Mouse (Mus musculus) CH12.LX (cell line): ENCODE measurements around the gene Lztr1. TPM values are rescaled to one million over a fixed set of nuclear protein-coding genes. Genes with fewer than 3 reads are reported as not detected.

Source experiments
- DNase-seq: peaks from one replicate; pipeline ENCODE4 v3.0.0-alpha.2; 2013; ENCODE audit errors: extremely low read depth
- H3K27ac ChIP-seq: 2 replicates; pipeline ENCODE4 v1.5.1; 2012; ENCODE audit warnings: low read depth, mild to moderate bottlenecking, control low read depth, moderate library complexity; ENCODE audit not compliant: insufficient read depth
- H3K27me3 ChIP-seq: replicated peaks from 2 replicates; pipeline ENCODE3; 2012; ENCODE audit warnings: inconsistent platforms
- H3K36me3 ChIP-seq, 2 experiments: replicated peaks in 1 of 2; 2 replicates each; pipeline versions ENCODE3 to v1.6.1; 2012; ENCODE audit warnings: inconsistent platforms in 1 of 2, low read length in 1 of 2, mild to moderate bottlenecking in 1 of 2, mixed read lengths in 1 of 2, moderate library complexity in 1 of 2; ENCODE audit not compliant: control insufficient read depth in 1 of 2, insufficient read depth in 1 of 2
- H3K4me1 ChIP-seq, 2 experiments: 2 replicates each; pipeline ENCODE4 v1.6.1; 2012; ENCODE audit warnings: inconsistent platforms in 1 of 2, moderate library complexity in 1 of 2; ENCODE audit not compliant: insufficient read depth in 2 of 2, control insufficient read depth in 1 of 2
- H3K4me2 ChIP-seq: 2 replicates; pipeline ENCODE4 v1.6.1; 2012; ENCODE audit warnings: low read depth, mild to moderate bottlenecking, control low read depth; ENCODE audit not compliant: poor library complexity, insufficient read depth, severe bottlenecking
- H3K4me3 ChIP-seq, 3 experiments: fragments of 150-350 bp in 1 of 3; sonication (generic) in 1 of 3; replicated peaks in 1 of 3; 2 replicates each; pipeline versions ENCODE3 to v1.5.1; 2011 to 2012; ENCODE audit warnings: low read depth in 2 of 3, low read length in 2 of 3, mild to moderate bottlenecking in 2 of 3, moderate library complexity in 2 of 3, control low read depth in 1 of 3, improper control_type of control experiment in 1 of 3, inconsistent platforms in 1 of 3, mixed read lengths in 1 of 3; ENCODE audit not compliant: poor library complexity in 1 of 3
- H3K79me2 ChIP-seq: replicated peaks from 2 replicates; pipeline ENCODE4 v1.6.1; 2012; ENCODE audit warnings: mild to moderate bottlenecking, moderate library complexity; ENCODE audit not compliant: control insufficient read depth, poor library complexity, insufficient read depth, severe bottlenecking; ENCODE audit errors: extremely low read depth
- H3K9ac ChIP-seq: 2 replicates; pipeline ENCODE4 v1.6.1; 2012; ENCODE audit warnings: low read depth, mild to moderate bottlenecking, control low read depth, moderate library complexity; ENCODE audit not compliant: insufficient read depth
- H3K9me3 ChIP-seq: replicated peaks from 2 replicates; pipeline ENCODE3; 2012; ENCODE audit warnings: low read length, inconsistent platforms, mixed read lengths
- CHD2 ChIP-seq: IDR thresholded peaks from 2 replicates; pipeline ENCODE4 v1.6.1; 2011; ENCODE audit warnings: low read length, improper control_type of control experiment
- CTCF ChIP-seq, 2 experiments: IDR thresholded peaks in 1 of 2; conservative IDR thresholded peaks in 1 of 2; 2 replicates each; pipeline ENCODE4 v1.5.1; 2011 to 2012; ENCODE audit warnings: low read depth in 2 of 2, low read length in 2 of 2, improper control_type of control experiment in 1 of 2, inconsistent platforms in 1 of 2, mild to moderate bottlenecking in 1 of 2, moderate library complexity in 1 of 2
- EP300 ChIP-seq: IDR thresholded peaks from 2 replicates; pipeline ENCODE4 v1.6.1; 2011; ENCODE audit warnings: low read length, improper control_type of control experiment
- ETS1 ChIP-seq: conservative IDR thresholded peaks from 2 replicates; pipeline ENCODE4 v1.6.1; 2012; ENCODE audit warnings: low read depth, mild to moderate bottlenecking, inconsistent platforms, low read length, improper control_type of control experiment, moderate library complexity
- HCFC1 ChIP-seq: IDR thresholded peaks from 2 replicates; pipeline ENCODE4 v1.6.1; 2012; ENCODE audit warnings: low read depth, mild to moderate bottlenecking, inconsistent platforms, low read length, improper control_type of control experiment
- JUN ChIP-seq: IDR thresholded peaks from 2 replicates; pipeline ENCODE4 v1.6.1; 2011; ENCODE audit warnings: low read depth, mild to moderate bottlenecking, low read length, improper control_type of control experiment, moderate library complexity; ENCODE audit not compliant: insufficient read depth
- KAT2A ChIP-seq: IDR thresholded peaks from 2 replicates; pipeline ENCODE4 v1.6.1; 2012; ENCODE audit warnings: low read length, improper control_type of control experiment, inconsistent platforms; ENCODE audit not compliant: insufficient replicate concordance
- MAFK ChIP-seq: IDR thresholded peaks from 2 replicates; pipeline ENCODE4 v1.6.1; 2011; ENCODE audit warnings: low read length, improper control_type of control experiment; ENCODE audit not compliant: insufficient replicate concordance
- MYC ChIP-seq: IDR thresholded peaks from 2 replicates; pipeline ENCODE4 v1.6.1; 2011; ENCODE audit warnings: low read depth, mild to moderate bottlenecking, improper control_type of control experiment, low read length
- POLR2AphosphoS2 ChIP-seq: IDR thresholded peaks from 2 replicates; pipeline ENCODE4 v1.6.1; 2011; ENCODE audit warnings: low read depth, low read length, improper control_type of control experiment
- SMC3 ChIP-seq: IDR thresholded peaks from 2 replicates; pipeline ENCODE4 v1.6.1; 2011; ENCODE audit warnings: low read depth, low read length, improper control_type of control experiment
- TBP ChIP-seq: conservative IDR thresholded peaks from 2 replicates; pipeline ENCODE4 v1.6.1; 2011; ENCODE audit warnings: low read depth, low read length, improper control_type of control experiment
- USF1 ChIP-seq: IDR thresholded peaks from 2 replicates; pipeline ENCODE4 v1.6.1; 2014; ENCODE audit warnings: low read depth, mild to moderate bottlenecking, inconsistent platforms, low read length, improper control_type of control experiment
- ZC3H11A ChIP-seq: IDR thresholded peaks from 2 replicates; pipeline ENCODE4 v1.6.1; 2012; ENCODE audit warnings: low read depth, mild to moderate bottlenecking, inconsistent platforms, low read length, improper control_type of control experiment
- ZNF384 ChIP-seq: IDR thresholded peaks from 2 replicates; pipeline ENCODE4 v1.6.1; 2012; ENCODE audit warnings: low read depth, low read length, improper control_type of control experiment, inconsistent platforms
- dilution Hi-C: fragments of 300-500 bp; cut with MboI; formaldehyde crosslinking; loops from 2 replicates; pipeline ENCODE4 v1.14.3; 2020; ENCODE audit warnings: low sequenced_read_pairs; ENCODE audit not compliant: extremely low pct_unique_long_range_greater_than_20kb, extremely low pct_ligation_motif_present
- in situ Hi-C: fragments of 300-500 bp; cut with MboI; formaldehyde crosslinking; loops from 3 replicates; pipeline ENCODE4 v1.14.3; 2019; ENCODE audit warnings: low sequenced_read_pairs, low pct_ligation_motif_present, low pct_unique_long_range_greater_than_20kb, mixed read lengths
- polyA plus RNA-seq: library from polyadenylated mRNA; unstranded; fragments of >175 nt; gene quantifications from 2 replicates; pipeline ENCODE4 v1.2.1, GENCODE M21; 2012; ENCODE audit warnings: low read depth; ENCODE audit not compliant: insufficient read length
- total RNA-seq, 2 experiments: library from RNA; depleted of rRNA; stranded (reverse); fragments of 300-350 nt in 1 of 2; fragments of >200 nt in 1 of 2; gene quantifications; 2 replicates each; pipeline ENCODE4 v1.2.3; 2012 to 2014

Gene Lztr1
- total and polyA plus RNA-seq, 3 experiments: 110 to 138 (median 111) TPM

- DNase-seq: no peak
- Histone ChIP-seq H3K9ac (no peak overlapping the region), H3K79me2 (no peaks in the 10 kb centered on the region), H3K9me3 (no peaks in the 10 kb centered on the region), H3K27me3 (peaks cover 28% of the 10 kb centered on the region), H3K36me3 (no peaks in the 10 kb centered on the region), H3K4me1 (peaks cover 22 to 38% of the 10 kb centered on the region in 2 experiments), H3K27ac (no peak overlapping the region), H3K4me3 (no peak overlapping the region), H3K4me2 (no peak overlapping the region)
- dilution Hi-C loops: no loop called here
- in situ Hi-C loops: loop anchor here (5.0 to 10.0 kb wide), 2 partner anchors 61 to 179 kb away; partner anchors contain the start of genes Med15 and Smpd4
- TF ChIP-seq POLR2AphosphoS2: no peak
- TF ChIP-seq SMC3: no peak
- peak; percentile 15; the same call in 1 of the 2 replicates for TF ChIP-seq USF1
- TF ChIP-seq KAT2A: no peak
- no peak for TF ChIP-seq ZNF384
- no peak for TF ChIP-seq EP300
- no peak for TF ChIP-seq CTCF (conservative IDR thresholded peaks at IDR 0.05 in 1 of 2, IDR thresholded peaks at IDR 0.05 in 1 of 2; ENCODE audit: low read depth in 2 of 2, low read length in 2 of 2)
Observed at GRCm38 (mm10) chr16:17556180-17556579, 47.7 kb downstream of the Lztr1 start.

GRCm38 (mm10) chr16:17556907-17557306 lies 48.4 kb downstream of the Lztr1 start:
- TF ChIP-seq JUN: no peak
- TF ChIP-seq TBP: no peak
- no peak for TF ChIP-seq ETS1
- TF ChIP-seq MYC: no peak
- no peak for TF ChIP-seq MAFK
- TF ChIP-seq CHD2: no peak
- TF ChIP-seq HCFC1: no peak
- TF ChIP-seq KAT2A: no peak
- no peak for TF ChIP-seq ZC3H11A
- DNase-seq: no peak
- H3K9me3 ChIP-seq: no peaks in the 10 kb centered on the region
- peaks cover 35% of the 10 kb centered on the region for H3K27me3 ChIP-seq
- no peak overlapping the region for H3K27ac ChIP-seq
- H3K4me3 ChIP-seq: no peak overlapping the region
- dilution Hi-C loops (no loop called here), in situ Hi-C loops (loop anchor here (5.0 to 10.0 kb wide), 2 partner anchors 60 to 178 kb away; partner anchors contain the start of genes Med15 and Smpd4)
- H3K9ac ChIP-seq: no peak overlapping the region
- peaks cover 22 to 38% of the 10 kb centered on the region in 2 experiments for H3K4me1 ChIP-seq
- H3K36me3 ChIP-seq: no peaks in the 10 kb centered on the region
- no peak overlapping the region for H3K4me2 ChIP-seq
- no peaks in the 10 kb centered on the region for H3K79me2 ChIP-seq
